Mouse (Mus musculus) limb, embryonic 11.5 days (tissue): Measurements from ENCODE around the gene Gm12185. TPM values are rescaled to one million over a fixed set of nuclear protein-coding genes. Genes with fewer than 3 reads are reported as not detected.
"Not testable (repeated sequence)": the region's sequence is repeated elsewhere in the genome, so short reads cannot be mapped to it uniquely, and the experiment has no call there.

Experiments
- ATAC-seq: fragments of 200-750 bp; cut with Nextera tagmentation; 2 replicates; pipeline ENCODE4 v1.8.0; 2017; ENCODE audit warnings: low read depth; ENCODE audit not compliant: insufficient number of reproducible peaks, low FRiP score, low TSS enrichment
- DNase-seq: peaks from one replicate; pipeline ENCODE4 v3.0.0-alpha.2; 2015; ENCODE audit warnings: low spot score
- H3K27ac ChIP-seq: fragments of 300-500 bp; sonication (generic); replicated peaks from 2 replicates; pipeline ENCODE4 v1.5.1; 2014; ENCODE audit warnings: low read depth, mild to moderate bottlenecking, low read length
- H3K27me3 ChIP-seq: fragments of 300-500 bp; sonication (generic); 2 replicates; pipeline ENCODE4 v1.6.1; 2014; ENCODE audit warnings: mild to moderate bottlenecking, low read length, mixed read lengths; ENCODE audit not compliant: control insufficient read depth, insufficient read depth
- H3K36me3 ChIP-seq: fragments of 300-500 bp; sonication (generic); 2 replicates; pipeline ENCODE4 v1.6.1; 2014; ENCODE audit warnings: mild to moderate bottlenecking, low read length, moderate library complexity, mixed read lengths; ENCODE audit not compliant: control insufficient read depth, insufficient read depth
- H3K4me1 ChIP-seq: fragments of 300-500 bp; sonication (generic); 2 replicates; pipeline ENCODE4 v1.6.1; 2014; ENCODE audit warnings: low read length, mixed read lengths; ENCODE audit not compliant: control insufficient read depth, insufficient read depth
- H3K4me2 ChIP-seq: fragments of 300-500 bp; sonication (generic); 2 replicates; pipeline ENCODE4 v1.6.1; 2014; ENCODE audit warnings: low read depth, mild to moderate bottlenecking, moderate library complexity; ENCODE audit not compliant: severe bottlenecking
- H3K4me3 ChIP-seq: fragments of 300-500 bp; sonication (generic); 2 replicates; pipeline ENCODE4 v1.5.1; 2014; ENCODE audit warnings: low read depth, low read length
- H3K9ac ChIP-seq: fragments of 300-500 bp; sonication (generic); 2 replicates; pipeline ENCODE4 v1.6.1; 2014; ENCODE audit warnings: mild to moderate bottlenecking, low read length
- H3K9me3 ChIP-seq: fragments of 300-500 bp; sonication (generic); 2 replicates; pipeline ENCODE4 v1.6.1; 2016; ENCODE audit warnings: low read length; ENCODE audit not compliant: control insufficient read depth
- WGBS: fragments of 180-500 bp; shearing (Covaris S2); extraction: QIAGEN DNeasy Blood & Tissue Kit; methylation state at CpG from one replicate; pipeline ENCODE4 v1.1.7; 2014; 5-methylcytosine and 5-hydroxymethylcytosine counted together
- polyA plus RNA-seq: library from polyadenylated mRNA; unstranded; fragments of >200 nt; fragmentation: Nextera tagmentation; extraction: Ambion mirVana; gene quantifications from 2 replicates; pipeline ENCODE4 v1.2.1, GENCODE M21; 2014

The Gm12185 gene
- polyA plus RNA-seq, 1 experiment from 2014 or later = not detected

GRCm38 (mm10) chr11:48933923-48934322 is 58.1 kb downstream of the Gm12185 start:
- not testable (repeated sequence) for H3K9ac ChIP-seq, ATAC-seq, H3K4me1 ChIP-seq, H3K27me3 ChIP-seq, H3K4me2 ChIP-seq, H3K4me3 ChIP-seq, H3K27ac ChIP-seq, DNase-seq, H3K9me3 ChIP-seq, H3K36me3 ChIP-seq
- WGBS = 75% methylated on average over 1 of the region's 1 CpGs

DNA sequence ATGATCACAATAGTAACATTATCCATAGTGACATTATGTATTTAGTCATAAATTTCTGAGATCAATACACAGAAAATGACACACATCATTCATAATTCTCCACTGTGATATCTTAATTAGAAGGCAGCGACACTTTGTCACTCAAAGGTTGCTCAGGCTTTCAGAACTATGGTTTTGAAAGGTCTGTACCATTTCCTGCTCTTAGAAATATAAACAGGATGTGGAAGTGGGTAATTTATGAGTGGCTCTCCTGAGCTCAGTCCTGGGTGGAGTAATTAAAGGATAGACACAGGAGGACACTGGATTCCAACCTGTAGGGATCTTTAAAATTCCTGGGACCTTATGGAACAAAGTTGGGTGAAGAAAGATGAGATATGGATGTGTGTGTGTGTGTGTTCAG is 58.6 kb downstream of the Gm12185 start:
- 78% methylated on average over 1 of the region's 1 CpGs for WGBS
- DNase-seq = not testable (repeated sequence)

GRCm38 (mm10) chr11:48928068-48928467 is 64.0 kb downstream of the Gm12185 start:
- H3K27me3 ChIP-seq, H3K9ac ChIP-seq, H3K9me3 ChIP-seq, H3K4me3 ChIP-seq, DNase-seq, ATAC-seq, H3K27ac ChIP-seq, H3K4me2 ChIP-seq, H3K36me3 ChIP-seq, H3K4me1 ChIP-seq: not testable (repeated sequence)
- 91% methylated on average over 1 of the region's 1 CpGs for WGBS

More for the DNA sequence above, 58.6 kb downstream of the Gm12185 start:
- not testable (repeated sequence) for H3K27me3 ChIP-seq, ATAC-seq, H3K4me2 ChIP-seq, H3K9ac ChIP-seq, H3K4me3 ChIP-seq, H3K4me1 ChIP-seq, H3K36me3 ChIP-seq, H3K27ac ChIP-seq, H3K9me3 ChIP-seq

GRCm38 (mm10) chr11:48926437-48926836 is 65.6 kb downstream of the Gm12185 start:
- not testable (repeated sequence) for DNase-seq, H3K9ac ChIP-seq, H3K9me3 ChIP-seq, H3K4me3 ChIP-seq, H3K36me3 ChIP-seq, H3K4me1 ChIP-seq, H3K4me2 ChIP-seq, H3K27me3 ChIP-seq, ATAC-seq, H3K27ac ChIP-seq

DNA sequence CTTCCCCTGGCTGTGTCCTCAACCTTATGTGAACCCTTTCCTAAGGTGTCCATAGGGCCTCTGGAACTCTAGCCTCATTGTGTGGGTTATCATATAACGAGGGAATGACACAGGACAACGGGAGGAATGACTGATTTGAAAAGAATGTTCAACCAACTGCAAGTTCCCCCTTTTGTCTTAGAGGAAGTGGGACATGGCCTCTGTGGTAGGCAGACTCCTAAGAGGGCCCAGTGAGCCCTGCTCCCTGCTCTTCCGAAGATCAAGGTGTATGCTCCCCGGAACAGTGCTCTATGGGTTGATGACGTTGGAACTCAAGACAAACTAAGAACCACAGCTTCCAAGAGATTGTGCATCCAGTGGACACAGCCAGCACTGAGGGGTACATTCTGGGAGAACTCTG is 68.2 kb downstream of the Gm12185 start:
- not testable (repeated sequence) for DNase-seq, H3K4me3 ChIP-seq, H3K27ac ChIP-seq, ATAC-seq, H3K9ac ChIP-seq, H3K27me3 ChIP-seq, H3K4me2 ChIP-seq, H3K36me3 ChIP-seq, H3K4me1 ChIP-seq, H3K9me3 ChIP-seq
- 88% methylated on average over 5 of the region's 5 CpGs for WGBS

- Histone ChIP-seq H3K4me2 (no peak overlapping the region), H3K4me3 (no peak overlapping the region), H3K9me3 (no peaks in the 10 kb centered on the region), H3K27me3 (no peaks in the 10 kb centered on the region), H3K36me3 (no peaks in the 10 kb centered on the region), H3K4me1 (no peaks in the 10 kb centered on the region), H3K27ac (no peak overlapping the region), H3K9ac (no peak overlapping the region)
- ATAC-seq = no peak
- DNase-seq = no peak
- 88% methylated on average over 3 of the region's 3 CpGs for WGBS
Measured at GRCm38 (mm10) chr11:48918380-48918779, 73.6 kb downstream of the Gm12185 start.

DNA sequence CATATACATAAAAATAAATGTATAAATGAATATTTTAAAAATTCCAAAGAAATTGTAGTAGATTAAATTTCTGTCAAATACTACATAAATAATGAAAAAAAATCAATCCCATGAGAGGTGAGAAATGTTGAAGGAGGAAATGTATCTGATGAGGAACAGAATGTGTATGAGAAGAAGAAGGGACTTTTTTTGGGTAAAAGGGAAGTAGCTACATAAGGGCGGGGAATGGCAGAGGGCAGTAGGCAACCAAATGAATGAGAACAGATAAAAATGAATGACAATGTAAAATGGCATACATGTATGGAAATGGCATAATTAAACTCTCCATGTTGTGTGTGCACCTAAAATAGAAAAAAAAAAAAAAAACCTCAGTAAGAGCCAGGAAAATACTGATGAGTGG is 78.4 kb downstream of the Gm12185 start:
- ATAC-seq (no peak), DNase-seq (no peak)
- H3K9ac ChIP-seq = no peak overlapping the region
- no peak overlapping the region for H3K4me3 ChIP-seq
- H3K27ac ChIP-seq = no peak overlapping the region
- no peaks in the 10 kb centered on the region for H3K36me3 ChIP-seq
- H3K4me1 ChIP-seq = no peaks in the 10 kb centered on the region
- H3K9me3 ChIP-seq = no peaks in the 10 kb centered on the region
- WGBS = 97% methylated on average over 1 of the region's 1 CpGs
- H3K4me2 ChIP-seq = no peak overlapping the region
- no peaks in the 10 kb centered on the region for H3K27me3 ChIP-seq

- no peak overlapping the region for H3K27ac ChIP-seq
- WGBS = 82% methylated on average over 1 of the region's 1 CpGs
- no peaks in the 10 kb centered on the region for H3K36me3 ChIP-seq
- DNase-seq (no peak), ATAC-seq (no peak)
- no peaks in the 10 kb centered on the region for H3K27me3 ChIP-seq
- no peak overlapping the region for H3K9ac ChIP-seq
- H3K4me3 ChIP-seq = no peak overlapping the region
- no peaks in the 10 kb centered on the region for H3K4me1 ChIP-seq
- no peaks in the 10 kb centered on the region for H3K9me3 ChIP-seq
- H3K4me2 ChIP-seq = no peak overlapping the region
Measured at GRCm38 (mm10) chr11:48908459-48908858, 83.6 kb downstream of the Gm12185 start.

GRCm38 (mm10) chr11:48902021-48902420 is 90.0 kb downstream of the Gm12185 start, which contains the start of gene Gm5431:
Gm5431 (minus strand) TSS chr11:48902214.
- H3K4me2 ChIP-seq = no peak within 1 kb of the TSS
- DNase-seq = no peak
- ATAC-seq = no peak
- no peaks in the 10 kb centered on the region for H3K9me3 ChIP-seq
- 81% methylated on average over 2 of the region's 2 CpGs for WGBS
- no peaks in the 10 kb centered on the region for H3K36me3 ChIP-seq
- no peaks in the 10 kb centered on the region for H3K4me1 ChIP-seq
- H3K4me3 ChIP-seq = no peak within 1 kb of the TSS
- no peak within 1 kb of the TSS for H3K9ac ChIP-seq
- no peak within 1 kb of the TSS for H3K27ac ChIP-seq
- H3K27me3 ChIP-seq = no peaks in the 10 kb centered on the region
